In the genomic region with DNA sequence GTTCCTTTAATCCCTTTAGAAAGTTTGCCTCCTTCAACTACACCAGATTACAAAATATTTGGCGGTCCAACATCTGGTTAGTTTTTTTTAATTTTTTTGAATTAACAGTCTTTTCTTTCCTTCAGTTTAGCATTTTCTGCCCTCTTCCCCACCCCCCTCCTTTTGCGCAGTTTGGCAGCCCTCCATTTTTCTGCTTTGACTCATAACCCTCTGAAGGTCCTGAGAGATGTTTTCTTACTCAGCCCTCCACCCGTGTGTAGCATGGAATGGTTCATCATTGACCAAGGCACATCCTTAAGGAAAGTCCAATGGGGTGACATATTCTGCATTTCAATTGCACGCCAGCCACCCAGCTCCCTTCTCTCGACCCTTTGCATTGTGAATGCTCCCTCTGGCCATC, we compare ENCODE assay signal across 20 mouse cellular contexts.
DNase-seq lines count a peak whose midpoint lies in the region.
"Had no signal": no experiment of that assay in that cellular context is flagged by ENCODE, and none has a peak within 500 bp of the region (broad histone marks: within the 10 kb centered on the region; RNA-seq: fewer than 3 reads in every experiment).

No protein-coding gene starts in this region.

- no peaks in the 10 kb centered on the region for H3K27me3 ChIP-seq in heart, embryonic 10.5 days (ENCODE audit: insufficient read depth, poor library complexity, severe bottlenecking)
- H3K27me3 ChIP-seq: embryonic facial prominence, embryonic 15.5 days; forebrain, embryonic 15.5 days; heart, embryonic 13.5 days; hindbrain, embryonic 13.5 days had no signal

- H3K4me1 ChIP-seq in heart, embryonic 10.5 days, result peaks cover 13% of the 10 kb centered on the region
- H3K4me1 ChIP-seq: embryonic facial prominence, embryonic 15.5 days; hindbrain, embryonic 13.5 days had no signal

- no peak overlapping the region for H3K4me3 ChIP-seq in heart, embryonic 10.5 days
- H3K4me3 ChIP-seq: embryonic facial prominence, embryonic 15.5 days; erythroblast, embryonic 14.5 days; forebrain, embryonic 15.5 days; heart, adult 2 months; heart, embryonic 13.5 days; hindbrain, embryonic 13.5 days had no signal

- H3K27ac ChIP-seq in heart, embryonic 10.5 days, result no peak overlapping the region
- H3K27ac ChIP-seq: embryonic facial prominence, embryonic 15.5 days; forebrain, embryonic 15.5 days; heart, adult 2 months; heart, embryonic 13.5 days; hindbrain, embryonic 13.5 days; hindbrain, postnatal 0 days had no signal

- peaks cover 82% of the 10 kb centered on the region for H3K36me3 ChIP-seq in heart, embryonic 10.5 days
- H3K36me3 ChIP-seq: G1E had no signal

- 83% methylated on average over 5 of the region's 5 CpGs for WGBS in heart, embryonic 10.5 days

- no peaks in the 10 kb centered on the region for H3K9me3 ChIP-seq in heart, embryonic 10.5 days
- H3K9me3 ChIP-seq: embryonic facial prominence, embryonic 15.5 days; forebrain, embryonic 15.5 days; heart, embryonic 13.5 days; hindbrain, embryonic 13.5 days had no signal

- peak; percentile 55 for DNase-seq in adrenal gland, postnatal 10 days
- no peak for DNase-seq in adrenal gland, adult 8-10 months
- DNase-seq in heart, embryonic 10.5 days (ENCODE audit: low spot score), result peak; percentile 31
- no peak for DNase-seq in heart, adult 8-10 months (ENCODE audit: low spot score)
- peak; percentile 35 for DNase-seq in adrenal gland, postnatal 25 days
- DNase-seq in testis, postnatal 10 days (ENCODE audit: low spot score), result no peak
- DNase-seq in right cerebral cortex, adult 18-20 months, result no peak
- DNase-seq: cerebellum, adult 2 months; cerebellum, postnatal 14 days; embryo, embryonic 11 days; heart, adult 2 months; kidney, adult 11 months; kidney, adult 9 months had no signal

Comparison
In these comparisons a context has a peak if more than half of its experiments do, and no peak if none do; other contexts are left out.
1. DNase-seq: peak in adrenal gland, postnatal 10 days (single experiment), heart, embryonic 10.5 days (single experiment) and adrenal gland, postnatal 25 days (single experiment); none in adrenal gland, adult 8-10 months (single experiment), heart, adult 8-10 months (single experiment), testis, postnatal 10 days (single experiment) and right cerebral cortex, adult 18-20 months (single experiment).